Mouse (Mus musculus): Measurements from ENCODE around the gene Bcor. TPM values are rescaled to one million over a fixed set of nuclear protein-coding genes. Genes with fewer than 3 reads are reported as not detected.

Bcor gene
- polyA plus RNA-seq, 1 experiment from 2014 or later, result 13.0 TPM

- peak overlapping the region; percentile 51 for H3K4me3 ChIP-seq
- peaks cover 41% of the 10 kb centered on the region for H3K27me3 ChIP-seq
- peak overlapping the region; percentile 88 for H3K4me2 ChIP-seq
- no peaks in the 10 kb centered on the region for H3K9me3 ChIP-seq
- no peaks in the 10 kb centered on the region for H3K36me3 ChIP-seq
- peak overlapping the region; percentile 92 for H3K27ac ChIP-seq (replicated peaks)
- peak; percentile 72 for ATAC-seq (ENCODE audit: low FRiP score, low read depth)
- WGBS, result under 1% methylated on average over 42 of the region's 72 CpGs
- peaks cover 34% of the 10 kb centered on the region for H3K4me1 ChIP-seq (replicated peaks)
- H3K9ac ChIP-seq, result peak overlapping the region; percentile 56
Measured at GRCm38 (mm10) chrX:12088301-12089026, 71.7 kb downstream of the Bcor start.

GRCm38 (mm10) chrX:12087511-12088300 is 72.4 kb downstream of the Bcor start:
- Histone ChIP-seq H3K27me3 (peaks cover 42% of the 10 kb centered on the region), H3K9ac (peak overlapping the region; percentile 56), H3K27ac (replicated peaks) (peak overlapping the region; percentile 92), H3K4me1 (replicated peaks) (peaks cover 38% of the 10 kb centered on the region), H3K9me3 (no peaks in the 10 kb centered on the region), H3K4me2 (peak overlapping the region; percentile 88), H3K4me3 (peak overlapping the region; percentile 51), H3K36me3 (no peaks in the 10 kb centered on the region)
- ATAC-seq (ENCODE audit: low FRiP score, low read depth), result no peak
- 3% methylated on average over 41 of the region's 55 CpGs for WGBS

- H3K27me3 ChIP-seq, result peaks cover 44% of the 10 kb centered on the region
- 2% methylated on average over 48 of the region's 70 CpGs for WGBS
- H3K9me3 ChIP-seq, result no peaks in the 10 kb centered on the region
- H3K4me3 ChIP-seq, result peak overlapping the region; percentile 51
- peaks cover 37% of the 10 kb centered on the region for H3K4me1 ChIP-seq (replicated peaks)
- peak overlapping the region; percentile 92 for H3K27ac ChIP-seq (replicated peaks)
- H3K4me2 ChIP-seq, result peak overlapping the region; percentile 88
- no peak for ATAC-seq (ENCODE audit: low FRiP score, low read depth)
- H3K9ac ChIP-seq, result peak overlapping the region; percentile 56
- H3K36me3 ChIP-seq, result no peaks in the 10 kb centered on the region
Measured at GRCm38 (mm10) chrX:12086674-12087510, 73.3 kb downstream of the Bcor start.

GRCm38 (mm10) chrX:12085949-12086348 is 74.2 kb downstream of the Bcor start:
- Histone ChIP-seq H3K4me2 (no peak overlapping the region), H3K4me1 (replicated peaks) (peaks cover 42% of the 10 kb centered on the region)

GRCm38 (mm10) chrX:12085290-12085689 is 74.9 kb downstream of the Bcor start:
- Histone ChIP-seq H3K36me3 (no peaks in the 10 kb centered on the region), H3K27me3 (peaks cover 47% of the 10 kb centered on the region), H3K4me3 (no peak overlapping the region), H3K4me1 (replicated peaks) (peaks cover 36% of the 10 kb centered on the region), H3K9me3 (no peaks in the 10 kb centered on the region), H3K4me2 (no peak overlapping the region), H3K27ac (replicated peaks) (no peak overlapping the region), H3K9ac (no peak overlapping the region)
- ATAC-seq (ENCODE audit: low FRiP score, low read depth), result no peak
- WGBS, result 17% methylated on average over 18 of the region's 18 CpGs

More at GRCm38 (mm10) chrX:12085949-12086348, 74.2 kb downstream of the Bcor start:
- WGBS, result 28% methylated on average over 10 of the region's 10 CpGs
- H3K36me3 ChIP-seq, result no peaks in the 10 kb centered on the region
- H3K27ac ChIP-seq (replicated peaks), result no peak overlapping the region
- H3K9ac ChIP-seq, result no peak overlapping the region
- no peaks in the 10 kb centered on the region for H3K9me3 ChIP-seq
- peaks cover 51% of the 10 kb centered on the region for H3K27me3 ChIP-seq
- no peak for ATAC-seq (ENCODE audit: low FRiP score, low read depth)
- no peak overlapping the region for H3K4me3 ChIP-seq

GRCm38 (mm10) chrX:12084698-12085097 is 75.5 kb downstream of the Bcor start:
- Histone ChIP-seq H3K9me3 (no peaks in the 10 kb centered on the region), H3K27me3 (peaks cover 44% of the 10 kb centered on the region), H3K4me2 (no peak overlapping the region), H3K4me3 (no peak overlapping the region), H3K9ac (no peak overlapping the region), H3K4me1 (replicated peaks) (peaks cover 30% of the 10 kb centered on the region), H3K27ac (replicated peaks) (no peak overlapping the region), H3K36me3 (no peaks in the 10 kb centered on the region)
- no peak for ATAC-seq (ENCODE audit: low FRiP score, low read depth)
- 42% methylated on average over 4 of the region's 4 CpGs for WGBS

- no peak overlapping the region for H3K4me3 ChIP-seq
- ATAC-seq (ENCODE audit: low FRiP score, low read depth), result no peak
- peaks cover 42% of the 10 kb centered on the region for H3K27me3 ChIP-seq
- H3K27ac ChIP-seq (replicated peaks), result no peak overlapping the region
- WGBS, result 25% methylated on average over 10 of the region's 10 CpGs
- H3K36me3 ChIP-seq, result no peaks in the 10 kb centered on the region
- no peak overlapping the region for H3K4me2 ChIP-seq
- peaks cover 20% of the 10 kb centered on the region for H3K4me1 ChIP-seq (replicated peaks)
- H3K9ac ChIP-seq, result no peak overlapping the region
- H3K9me3 ChIP-seq, result no peaks in the 10 kb centered on the region
Measured at GRCm38 (mm10) chrX:12083631-12084030, 76.5 kb downstream of the Bcor start.

GRCm38 (mm10) chrX:12082736-12083135 is 77.4 kb downstream of the Bcor start:
- no peaks in the 10 kb centered on the region for H3K36me3 ChIP-seq
- H3K27me3 ChIP-seq, result peaks cover 42% of the 10 kb centered on the region
- no peaks in the 10 kb centered on the region for H3K9me3 ChIP-seq
- H3K4me1 ChIP-seq (replicated peaks), result peaks cover 20% of the 10 kb centered on the region
- H3K27ac ChIP-seq (replicated peaks), result no peak overlapping the region
- H3K9ac ChIP-seq, result no peak overlapping the region
- 16% methylated on average over 16 of the region's 16 CpGs for WGBS
- ATAC-seq (ENCODE audit: low FRiP score, low read depth), result no peak
- H3K4me3 ChIP-seq, result no peak overlapping the region
- H3K4me2 ChIP-seq, result no peak overlapping the region

- Histone ChIP-seq H3K4me1 (replicated peaks) (peaks cover 20% of the 10 kb centered on the region), H3K4me3 (no peak overlapping the region), H3K27ac (replicated peaks) (no peak overlapping the region), H3K4me2 (no peak overlapping the region), H3K9ac (no peak overlapping the region), H3K36me3 (no peaks in the 10 kb centered on the region), H3K27me3 (peaks cover 42% of the 10 kb centered on the region), H3K9me3 (no peaks in the 10 kb centered on the region)
- WGBS, result 44% methylated on average over 5 of the region's 5 CpGs
- ATAC-seq (ENCODE audit: low FRiP score, low read depth), result no peak
Measured at GRCm38 (mm10) chrX:12082184-12082583, 78.0 kb downstream of the Bcor start.

- H3K27ac ChIP-seq (replicated peaks), result no peak overlapping the region
- 11% methylated on average over 22 of the region's 22 CpGs for WGBS
- ATAC-seq (ENCODE audit: low FRiP score, low read depth), result no peak
- H3K9me3 ChIP-seq, result no peaks in the 10 kb centered on the region
- H3K4me3 ChIP-seq, result peak overlapping the region; percentile 66; the same call in 1 of the 2 replicates
- H3K4me2 ChIP-seq, result peak overlapping the region; percentile 74
- H3K36me3 ChIP-seq, result no peaks in the 10 kb centered on the region
- peaks cover 17% of the 10 kb centered on the region for H3K4me1 ChIP-seq (replicated peaks)
- 0 out of 2 replicates have a peak overlapping the region, but pooled peaks have one; percentile 66 for H3K9ac ChIP-seq
- peaks cover 46% of the 10 kb centered on the region for H3K27me3 ChIP-seq
Measured at GRCm38 (mm10) chrX:12081741-12082155, 78.4 kb downstream of the Bcor start.

GRCm38 (mm10) chrX:12080904-12081740 is 79.0 kb downstream of the Bcor start:
- no peaks in the 10 kb centered on the region for H3K36me3 ChIP-seq
- peak; percentile 33 for ATAC-seq (ENCODE audit: low FRiP score, low read depth)
- H3K4me2 ChIP-seq, result peak overlapping the region; percentile 74
- H3K27ac ChIP-seq (replicated peaks), result peak overlapping the region; percentile 89
- peaks cover 48% of the 10 kb centered on the region for H3K27me3 ChIP-seq
- WGBS, result 3% methylated on average over 55 of the region's 61 CpGs
- H3K9me3 ChIP-seq, result no peaks in the 10 kb centered on the region
- H3K9ac ChIP-seq, result peak overlapping the region; percentile 66
- H3K4me1 ChIP-seq (replicated peaks), result peaks cover 21% of the 10 kb centered on the region
- peak overlapping the region; percentile 66 for H3K4me3 ChIP-seq

Measured in hindbrain, embryonic 15.5 days (tissue).